Mouse (Mus musculus): ENCODE results near the gene Trpv1.

- TF ChIP-seq CTCF (IDR thresholded peaks at IDR 0.05; ENCODE audit: low read depth, low read length) (no peak), POLR2A (IDR thresholded peaks at IDR 0.05; ENCODE audit: insufficient read depth, low read length) (peak; percentile 25)
These were observed 35.4 kb upstream of the Trpv1 start, which contains the start of gene Ctns for GRCm38 (mm10) chr11:73198603-73199229.

Data from ES-Bruce4 (cell line).